Mouse (Mus musculus): ENCODE measurements around the gene Bag1. TPM values are rescaled to one million over a fixed set of nuclear protein-coding genes. Genes with fewer than 3 reads are reported as not detected.

Gene Bag1
- polyA plus RNA-seq, 3 experiments from 2014 or later = 10.0 to 16.1 (median 14.4) TPM

Other genes with a start within 250 kb of the Bag1 start
- 10 to 100 TPM; 28.8 to 46.4 (median 43.7) TPM for gene Aptx, start 245.1 kb downstream of the Bag1 start, polyA plus RNA-seq (2017; shearing (Covaris generic))
- gene Dnaja1, start 226.1 kb downstream of the Bag1 start, polyA plus RNA-seq (2017; shearing (Covaris generic)) = 100 to 1,000 TPM; 482 to 526 (median 512) TPM
- gene Smu1, start 190.4 kb downstream of the Bag1 start, polyA plus RNA-seq (2017; shearing (Covaris generic)) = 100 to 1,000 TPM; 131 to 146 (median 133) TPM
- gene B4galt1, start 94.3 kb downstream of the Bag1 start, polyA plus RNA-seq (2017; shearing (Covaris generic)) = 10 to 100 TPM; 47.2 to 79.0 (median 56.0) TPM
- gene Spink4, start 28.2 kb downstream of the Bag1 start, polyA plus RNA-seq (2017; shearing (Covaris generic)) = not detected
- 100 to 1,000 TPM; 103 to 141 (median 119) TPM for gene Chmp5, start 113 bp upstream of the Bag1 start, polyA plus RNA-seq (2017; shearing (Covaris generic))
- gene Nfx1, start 22.6 kb upstream of the Bag1 start, polyA plus RNA-seq (2017; shearing (Covaris generic)) = 100 to 1,000 TPM in 2 of 3 experiments, 10 to 100 TPM in 1; 76.3 to 164 (median 120) TPM
- gene Aqp7, start 99.8 kb upstream of the Bag1 start, polyA plus RNA-seq (2017; shearing (Covaris generic)) = under 1 TPM in 2 of 3 experiments, not detected in 1; 0.31 to 0.46 TPM
- gene Aqp3, start 149.9 kb upstream of the Bag1 start, polyA plus RNA-seq (2017; shearing (Covaris generic)) = 10 to 100 TPM; 15.2 to 21.2 (median 15.4) TPM
- 10 to 100 TPM; 14.5 to 20.3 (median 15.7) TPM for gene Nol6, start 176.2 kb upstream of the Bag1 start, polyA plus RNA-seq (2017; shearing (Covaris generic))
- 10 to 100 TPM; 23.6 to 28.6 (median 25.6) TPM for gene Ube2r2, start 187.4 kb upstream of the Bag1 start, polyA plus RNA-seq (2017; shearing (Covaris generic))

All from inflammation-experienced regulatory T-cells, adult 6 months (primary cell).